Mouse (Mus musculus): Measurements from ENCODE around the gene Mrpl58.
"Not testable (repeated sequence)": the region's sequence is repeated elsewhere in the genome, so short reads cannot be mapped to it uniquely, and the experiment has no call there.

Mrpl58 gene

GRCm38 (mm10) chr11:115427482-115428331 lies 24.2 kb downstream of the Mrpl58 start:
- peak; percentile 58 for DNase-seq (ENCODE audit: low read depth)

GRCm38 (mm10) chr11:115429307-115429706 lies 25.8 kb downstream of the Mrpl58 start:
- no peak for DNase-seq (ENCODE audit: low read depth)

- DNase-seq (ENCODE audit: low read depth), result no peak
Observed at GRCm38 (mm10) chr11:115430561-115430960, 27.0 kb downstream of the Mrpl58 start.

- no peak for DNase-seq (ENCODE audit: low read depth)
Observed at GRCm38 (mm10) chr11:115432814-115433213, 29.3 kb downstream of the Mrpl58 start.

GRCm38 (mm10) chr11:115433342-115433741 lies 29.8 kb downstream of the Mrpl58 start:
- DNase-seq (ENCODE audit: low read depth), result no peak

GRCm38 (mm10) chr11:115435596-115436337 lies 32.2 kb downstream of the Mrpl58 start:
- no peak for DNase-seq (ENCODE audit: low read depth)

- DNase-seq (ENCODE audit: low read depth), result no peak
Observed at GRCm38 (mm10) chr11:115437571-115438122, 34.1 kb downstream of the Mrpl58 start.

GRCm38 (mm10) chr11:115439326-115439725 lies 35.8 kb downstream of the Mrpl58 start:
- DNase-seq (ENCODE audit: low read depth), result no peak

- no peak for DNase-seq (ENCODE audit: low read depth)
Observed at GRCm38 (mm10) chr11:115439906-115440595, 36.5 kb downstream of the Mrpl58 start, which contains the start of gene Trim80. TSS of gene Trim80 (plus strand) at chr11:115440545.

GRCm38 (mm10) chr11:115441417-115441816 lies 37.9 kb downstream of the Mrpl58 start:
- DNase-seq (ENCODE audit: low read depth), result no peak

- DNase-seq (ENCODE audit: low read depth), result no peak
Observed at GRCm38 (mm10) chr11:115446906-115447305, 43.4 kb downstream of the Mrpl58 start.

- no peak for DNase-seq (ENCODE audit: low read depth)
Observed at GRCm38 (mm10) chr11:115447321-115447885, 43.9 kb downstream of the Mrpl58 start.

- no peak for DNase-seq (ENCODE audit: low read depth)
Observed at GRCm38 (mm10) chr11:115448075-115448474, 44.5 kb downstream of the Mrpl58 start.

GRCm38 (mm10) chr11:115448998-115449397 lies 45.4 kb downstream of the Mrpl58 start:
- no peak for DNase-seq (ENCODE audit: low read depth)

GRCm38 (mm10) chr11:115450176-115450575 lies 46.6 kb downstream of the Mrpl58 start:
- no peak for DNase-seq (ENCODE audit: low read depth)

GRCm38 (mm10) chr11:115451781-115452241 lies 48.3 kb downstream of the Mrpl58 start:
- no peak for DNase-seq (ENCODE audit: low read depth)

- DNase-seq (ENCODE audit: low read depth), result no peak
Observed at GRCm38 (mm10) chr11:115452281-115452860, 48.8 kb downstream of the Mrpl58 start.

GRCm38 (mm10) chr11:115453306-115453705 lies 49.8 kb downstream of the Mrpl58 start:
- DNase-seq (ENCODE audit: low read depth), result no peak

GRCm38 (mm10) chr11:115454822-115455221 lies 51.3 kb downstream of the Mrpl58 start:
- DNase-seq (ENCODE audit: low read depth), result not testable (repeated sequence)

GRCm38 (mm10) chr11:115455619-115456018 lies 52.1 kb downstream of the Mrpl58 start:
- no peak for DNase-seq (ENCODE audit: low read depth)

GRCm38 (mm10) chr11:115456182-115456581 lies 52.6 kb downstream of the Mrpl58 start:
- no peak for DNase-seq (ENCODE audit: low read depth)

Measured in c-Kit-positive CD71-positive TER-119-negative erythroid progenitor cells, embryonic 14.5 days (primary cell).